Mouse (Mus musculus) G1E (cell line): ENCODE results near the gene Tomm6. TPM values are rescaled to one million over a fixed set of nuclear protein-coding genes. Genes with fewer than 3 reads are reported as not detected.

Experiments used
- ATAC-seq: 2 replicates; pipeline ENCODE4 v1.8.0; 2016; ENCODE audit warnings: mild to moderate bottlenecking; ENCODE audit not compliant: insufficient number of reproducible peaks, poor library complexity, low FRiP score, severe bottlenecking; ENCODE audit errors: extremely low read depth
- DNase-seq: peaks from one replicate; pipeline ENCODE4 v3.0.0; 2012; ENCODE audit warnings: low spot score
- H3K27me3 ChIP-seq: 2 replicates; pipeline ENCODE4 v1.6.1; 2012; ENCODE audit warnings: mild to moderate bottlenecking, low read length, inconsistent platforms; ENCODE audit not compliant: insufficient read depth
- H3K36me3 ChIP-seq: replicated peaks from 2 replicates; pipeline ENCODE3; 2012; ENCODE audit warnings: mild to moderate bottlenecking, inconsistent platforms
- H3K4me1 ChIP-seq: 2 replicates; pipeline ENCODE4 v1.6.1; 2012; ENCODE audit warnings: low read depth, low read length, inconsistent platforms, mixed read lengths; ENCODE audit not compliant: insufficient read depth
- H3K4me3 ChIP-seq: 2 replicates; pipeline ENCODE4 v1.5.1; 2012; ENCODE audit warnings: low read depth, mild to moderate bottlenecking, inconsistent platforms, low read length, moderate library complexity, mixed read lengths
- H3K9me3 ChIP-seq: replicated peaks from 2 replicates; pipeline ENCODE4 v1.6.1; 2012; ENCODE audit warnings: inconsistent platforms
- CTCF ChIP-seq: IDR thresholded peaks from 2 replicates; pipeline ENCODE4 v1.5.1; 2012; ENCODE audit warnings: low read depth, low read length, inconsistent platforms, mixed read lengths
- GATA1 ChIP-seq: IDR thresholded peaks from 2 replicates; pipeline ENCODE4 v1.6.1; 2012; ENCODE audit warnings: borderline replicate concordance, low read length, inconsistent platforms, mixed read lengths
- GATA2 ChIP-seq: IDR thresholded peaks from 2 replicates; pipeline ENCODE4 v1.6.1; 2012; ENCODE audit warnings: low read depth, low read length, inconsistent platforms, borderline replicate concordance
- POLR2AphosphoS5 ChIP-seq: IDR thresholded peaks from 2 replicates; pipeline ENCODE4 v1.6.1; 2012; ENCODE audit warnings: low read depth, low read length, inconsistent platforms; ENCODE audit not compliant: insufficient replicate concordance
- TAL1 ChIP-seq: conservative IDR thresholded peaks from 2 replicates; pipeline ENCODE4 v1.6.1; 2012; ENCODE audit warnings: low read depth, low read length, inconsistent platforms, mixed read lengths
- polyA plus RNA-seq: library from polyadenylated mRNA; stranded (reverse); fragments of >175 nt; gene quantifications from 2 replicates; pipeline ENCODE4 v1.2.3, GENCODE M21; 2012
- total RNA-seq, 2 experiments: library from RNA; stranded (forward) in 1 of 2; stranded (reverse) in 1 of 2; fragments of 200-1000 nt in 1 of 2; fragments of >200 nt in 1 of 2; fragmentation: Nextera tagmentation in 1 of 2; gene quantifications; 2 replicates each; pipeline ENCODE4 v1.2.3; 2014 to 2017

Gene Tomm6
- total and polyA plus RNA-seq, 3 experiments, result 69.9 to 343 (median 272) TPM

- peaks cover 49% of the 10 kb centered on the region for H3K4me1 ChIP-seq
- no peak overlapping the region for H3K4me3 ChIP-seq
- TF ChIP-seq POLR2AphosphoS5 (no peak), GATA1 (no peak), TAL1 (no peak), GATA2 (no peak), CTCF (no peak)
- no peaks in the 10 kb centered on the region for H3K9me3 ChIP-seq
- H3K27me3 ChIP-seq, result peaks cover 14% of the 10 kb centered on the region
- H3K36me3 ChIP-seq, result peaks cover 35% of the 10 kb centered on the region
- DNase-seq (no peak), ATAC-seq (no peak)
Measured at GRCm38 (mm10) chr17:47691650-47692049, 3.5 kb upstream of the Tomm6 start.

GRCm38 (mm10) chr17:47689894-47690293, 1.7 kb upstream of the Tomm6 start:
- no peak for ATAC-seq
- no peak for DNase-seq
- Histone ChIP-seq H3K4me3 (no peak overlapping the region), H3K27me3 (no peaks in the 10 kb centered on the region), H3K36me3 (peaks cover 52% of the 10 kb centered on the region), H3K4me1 (peaks cover 50% of the 10 kb centered on the region), H3K9me3 (no peaks in the 10 kb centered on the region)
- TF ChIP-seq GATA1, result no peak
- TF ChIP-seq POLR2AphosphoS5, result no peak
- TF ChIP-seq TAL1, result no peak
- no peak for TF ChIP-seq GATA2
- TF ChIP-seq CTCF, result no peak

- H3K4me1 ChIP-seq, result peaks cover 49% of the 10 kb centered on the region
- H3K36me3 ChIP-seq, result peaks cover 62% of the 10 kb centered on the region
- ATAC-seq, result 0 out of 2 replicates have a peak, but pooled peaks have one; percentile 22
- H3K9me3 ChIP-seq, result no peaks in the 10 kb centered on the region
- peak; percentile 87 for DNase-seq
- H3K4me3 ChIP-seq, result peak within 1 kb of the TSS; percentile 82
- no peaks in the 10 kb centered on the region for H3K27me3 ChIP-seq
- TF ChIP-seq TAL1, result no peak
- TF ChIP-seq POLR2AphosphoS5, result no peak
- no peak for TF ChIP-seq CTCF
- TF ChIP-seq GATA1, result no peak
- TF ChIP-seq GATA2, result no peak
Measured at GRCm38 (mm10) chr17:47688608-47689575, 706 bp upstream of the Tomm6 start, which contains the start of gene Frs3. Gene Frs3, plus strand, starts transcription at chr17:47689030.

GRCm38 (mm10) chr17:47687409-47688343, 510 bp downstream of the Tomm6 start:
- peak; percentile 96 for DNase-seq
- peaks cover 52% of the 10 kb centered on the region for H3K4me1 ChIP-seq
- peak overlapping the region; percentile 82 for H3K4me3 ChIP-seq
- peak; percentile 86 for ATAC-seq
- H3K9me3 ChIP-seq, result no peaks in the 10 kb centered on the region
- H3K36me3 ChIP-seq, result peaks cover 63% of the 10 kb centered on the region
- TF ChIP-seq GATA2, result no peak
- TF ChIP-seq TAL1, result no peak
- 0 out of 2 replicates have a peak, but pooled peaks have one; percentile 19 for TF ChIP-seq POLR2AphosphoS5
- no peak for TF ChIP-seq CTCF
- no peak for TF ChIP-seq GATA1
- H3K27me3 ChIP-seq, result no peaks in the 10 kb centered on the region

- ATAC-seq (no peak; the same call in 1 of the 2 replicates), DNase-seq (no peak)
- Histone ChIP-seq H3K36me3 (peaks cover 91% of the 10 kb centered on the region), H3K4me1 (peaks cover 34% of the 10 kb centered on the region), H3K4me3 (no peak overlapping the region), H3K27me3 (no peaks in the 10 kb centered on the region), H3K9me3 (no peaks in the 10 kb centered on the region)
- no peak for TF ChIP-seq POLR2AphosphoS5
- no peak for TF ChIP-seq CTCF
- TF ChIP-seq GATA2, result no peak
- TF ChIP-seq TAL1, result no peak
- no peak for TF ChIP-seq GATA1
Measured at GRCm38 (mm10) chr17:47682836-47683235, 5.3 kb downstream of the Tomm6 start.
